Mouse (Mus musculus) hindbrain, embryonic 16.5 days (tissue): ENCODE data around the gene Mical2. TPM values are rescaled to one million over a fixed set of nuclear protein-coding genes. Genes with fewer than 3 reads are reported as not detected.

Experiments
- ATAC-seq: fragments of 200-750 bp; cut with Nextera tagmentation; 2 replicates; pipeline ENCODE4 v1.8.0; 2017; ENCODE audit warnings: moderate TSS enrichment, moderate library complexity
- H3K27ac ChIP-seq: fragments of 300-500 bp; sonication (generic); 2 replicates; pipeline ENCODE4 v1.5.1; 2014; ENCODE audit warnings: low read depth, mild to moderate bottlenecking, control low read depth, low read length, moderate library complexity
- H3K27me3 ChIP-seq: fragments of 300-500 bp; sonication (generic); replicated peaks from 2 replicates; pipeline ENCODE4 v1.6.1; 2014; ENCODE audit warnings: low read length; ENCODE audit not compliant: control insufficient read depth, insufficient read depth
- H3K36me3 ChIP-seq: fragments of 300-500 bp; sonication (generic); 2 replicates; pipeline ENCODE4 v1.6.1; 2014; ENCODE audit warnings: mild to moderate bottlenecking, low read length, moderate library complexity, mixed read lengths; ENCODE audit not compliant: control insufficient read depth, insufficient read depth
- H3K4me1 ChIP-seq: fragments of 300-500 bp; sonication (generic); 2 replicates; pipeline ENCODE4 v1.6.1; 2014; ENCODE audit warnings: low read depth, low read length; ENCODE audit not compliant: control insufficient read depth, insufficient read depth
- H3K4me2 ChIP-seq: fragments of 300-500 bp; sonication (generic); 2 replicates; pipeline ENCODE4 v1.6.1; 2014; ENCODE audit warnings: mild to moderate bottlenecking, low read length, control low read depth, moderate library complexity
- H3K4me3 ChIP-seq: fragments of 300-500 bp; sonication (generic); 2 replicates; pipeline ENCODE4 v1.5.1; 2014; ENCODE audit warnings: mild to moderate bottlenecking, low read length, control low read depth, moderate library complexity
- H3K9ac ChIP-seq: fragments of 300-500 bp; sonication (generic); 2 replicates; pipeline ENCODE4 v1.6.1; 2014; ENCODE audit warnings: low read depth, mild to moderate bottlenecking, control low read depth, low read length, moderate library complexity
- H3K9me3 ChIP-seq: fragments of 300-500 bp; sonication (generic); 2 replicates; pipeline ENCODE4 v1.6.1; 2014; ENCODE audit warnings: mild to moderate bottlenecking, low read length, moderate library complexity; ENCODE audit not compliant: control insufficient read depth
- whole genome bisulfite sequencing: fragments of 180-500 bp; shearing (Covaris S2); extraction: QIAGEN DNeasy Blood & Tissue Kit; methylation state at CpG from one replicate; pipeline ENCODE4 v1.1.7; 2014; 5-methylcytosine and 5-hydroxymethylcytosine counted together
- polyA plus RNA-seq: library from polyadenylated mRNA; unstranded; fragments of >200 nt; fragmentation: Nextera tagmentation; extraction: Ambion mirVana; gene quantifications from 2 replicates; pipeline ENCODE4 v1.2.1, GENCODE M21; 2015

Mical2 gene
- polyA plus RNA-seq = 6.0 and 7.2 TPM in 2 replicates

DNA sequence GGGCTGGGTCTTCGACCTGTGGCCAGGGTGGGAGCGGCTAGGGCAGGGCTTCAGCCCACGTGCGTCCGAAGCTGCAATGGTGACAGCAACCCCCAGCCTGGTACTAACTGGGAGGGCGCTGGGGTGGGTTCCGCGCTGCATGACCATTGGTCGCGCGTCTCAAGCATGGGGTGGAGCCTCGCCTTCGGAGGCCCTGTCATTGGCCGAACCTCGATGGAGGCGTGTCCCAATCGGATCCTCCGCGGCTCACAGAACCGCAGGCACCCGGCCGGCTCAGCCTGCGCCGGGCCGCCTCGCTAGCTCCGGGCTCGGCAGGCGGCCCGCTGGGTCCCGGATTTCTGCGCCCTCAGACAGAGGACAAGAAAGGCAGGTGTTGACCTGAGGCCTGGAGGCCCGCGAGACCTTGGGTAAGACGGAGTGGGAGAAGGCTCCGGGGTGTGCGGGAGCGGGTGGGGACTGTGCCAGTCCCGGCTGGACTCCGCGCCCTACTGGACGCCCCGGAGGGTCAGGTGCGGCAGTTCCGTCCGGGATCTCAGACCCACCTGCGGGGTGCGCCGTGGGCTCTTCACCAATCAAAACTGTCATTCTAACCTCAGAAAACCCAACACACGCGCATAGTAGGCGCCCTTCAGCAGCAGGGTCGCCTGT is at the start of gene Mical2:
Gene Mical2, plus strand, starts transcription at position 242 of the 648 bp plus-strand sequence.
- WGBS = under 1% methylated on average over 51 of the region's 53 CpGs
- Histone ChIP-seq H3K4me1 (peaks cover 12% of the 10 kb centered on the region), H3K4me3 (peak within 1 kb of the TSS; percentile 69), H3K4me2 (peak within 1 kb of the TSS; percentile 98), H3K27ac (0 out of 2 replicates have a peak within 1 kb of the TSS, but pooled peaks have one; percentile 16), H3K9ac (peak within 1 kb of the TSS; percentile 69), H3K9me3 (peaks cover 2% of the 10 kb centered on the region; the same call in 1 of the 2 replicates), H3K36me3 (no peaks in the 10 kb centered on the region), H3K27me3 (peaks cover 18% of the 10 kb centered on the region)
- ATAC-seq = peak; percentile 99

DNA sequence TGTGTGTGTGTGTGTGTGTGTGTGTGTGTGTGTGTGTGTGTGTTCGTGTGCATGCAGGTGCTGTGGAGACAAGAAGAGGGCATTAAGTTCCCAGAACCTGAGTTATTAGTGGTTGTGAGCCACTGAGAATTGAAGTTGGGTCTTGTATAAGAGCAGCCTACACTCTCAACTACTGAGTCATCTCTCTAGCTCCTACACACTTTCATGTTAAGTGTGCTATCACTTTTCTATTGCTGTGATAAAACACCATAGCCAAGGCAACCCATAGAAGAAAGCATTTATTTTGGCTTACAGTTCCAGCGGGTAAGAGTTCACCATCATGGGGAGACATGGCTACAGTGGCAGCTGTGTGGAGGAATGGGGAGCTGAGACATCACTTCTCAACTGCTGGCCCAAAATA is 49.0 kb upstream of the Mical2 start:
- Histone ChIP-seq H3K4me1 (no peaks in the 10 kb centered on the region), H3K9ac (no peak overlapping the region), H3K36me3 (no peaks in the 10 kb centered on the region), H3K27ac (no peak overlapping the region), H3K4me2 (no peak overlapping the region), H3K4me3 (no peak overlapping the region), H3K9me3 (no peaks in the 10 kb centered on the region), H3K27me3 (no peaks in the 10 kb centered on the region)
- ATAC-seq = no peak
- WGBS = 92% methylated on average over 2 of the region's 2 CpGs

DNA sequence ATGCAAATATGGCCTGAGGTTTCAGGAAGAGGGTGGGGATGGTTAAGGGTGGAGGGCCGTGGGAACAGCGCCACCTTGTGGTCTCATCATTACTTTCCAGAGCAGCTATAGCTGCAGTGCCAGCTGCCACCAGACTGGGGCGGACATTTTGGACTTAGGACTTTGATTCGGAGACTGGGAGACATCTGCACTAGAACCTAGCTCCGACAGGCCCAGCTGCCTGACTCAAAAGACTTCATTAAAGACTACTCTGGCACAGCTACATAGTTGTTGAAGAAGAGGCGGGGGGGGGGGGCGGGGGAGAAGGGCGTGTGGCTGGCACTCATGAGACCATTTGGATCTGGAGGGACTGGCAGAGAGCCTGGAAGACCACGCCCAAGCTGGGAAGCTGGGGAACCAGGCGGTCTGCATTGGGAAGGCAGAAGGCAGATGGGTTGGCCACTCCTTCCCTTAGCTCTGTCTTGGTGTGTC is 45.4 kb upstream of the Mical2 start:
- Histone ChIP-seq H3K9me3 (no peaks in the 10 kb centered on the region), H3K36me3 (no peaks in the 10 kb centered on the region), H3K4me2 (peak overlapping the region; percentile 31; the same call in 1 of the 2 replicates), H3K9ac (no peak overlapping the region), H3K4me1 (peaks cover 7% of the 10 kb centered on the region), H3K4me3 (no peak overlapping the region), H3K27me3 (no peaks in the 10 kb centered on the region), H3K27ac (no peak overlapping the region)
- peak; percentile 80 for ATAC-seq
- WGBS = 3% methylated on average over 10 of the region's 10 CpGs

DNA sequence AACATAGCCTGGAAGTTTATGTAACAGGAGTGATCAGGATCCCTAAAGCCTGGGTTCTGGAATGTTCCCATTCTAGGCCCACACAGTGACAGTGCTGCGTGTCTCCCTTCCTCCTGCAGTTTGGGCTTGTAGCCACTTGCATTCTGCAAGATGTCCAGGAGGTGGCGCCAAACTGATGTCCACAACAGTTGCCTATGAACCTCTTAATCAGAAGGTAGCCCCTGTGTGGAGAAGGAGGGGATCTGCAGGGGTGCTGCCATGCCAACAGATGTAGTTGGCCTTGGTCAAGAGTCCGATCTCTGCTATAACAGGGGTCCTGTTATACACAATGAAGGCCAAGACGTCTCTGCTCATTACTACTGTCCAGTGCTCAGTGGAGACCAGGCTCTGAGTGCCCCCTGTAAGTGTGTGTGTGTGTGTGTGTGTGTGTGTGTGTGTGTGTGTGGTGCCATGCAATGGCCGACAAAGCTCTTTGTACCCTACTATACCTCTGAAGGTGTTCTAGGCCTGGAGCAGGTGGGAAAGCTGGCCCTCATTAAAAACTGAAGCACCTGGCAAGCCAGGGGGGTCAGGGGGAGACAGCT is 42.3 kb upstream of the Mical2 start:
- Histone ChIP-seq H3K9me3 (no peaks in the 10 kb centered on the region), H3K9ac (no peak overlapping the region), H3K27ac (no peak overlapping the region), H3K4me1 (peaks cover 7% of the 10 kb centered on the region), H3K4me3 (no peak overlapping the region), H3K36me3 (no peaks in the 10 kb centered on the region), H3K4me2 (no peak overlapping the region), H3K27me3 (no peaks in the 10 kb centered on the region)
- WGBS = 35% methylated on average over 5 of the region's 5 CpGs
- peak; percentile 35 for ATAC-seq

DNA sequence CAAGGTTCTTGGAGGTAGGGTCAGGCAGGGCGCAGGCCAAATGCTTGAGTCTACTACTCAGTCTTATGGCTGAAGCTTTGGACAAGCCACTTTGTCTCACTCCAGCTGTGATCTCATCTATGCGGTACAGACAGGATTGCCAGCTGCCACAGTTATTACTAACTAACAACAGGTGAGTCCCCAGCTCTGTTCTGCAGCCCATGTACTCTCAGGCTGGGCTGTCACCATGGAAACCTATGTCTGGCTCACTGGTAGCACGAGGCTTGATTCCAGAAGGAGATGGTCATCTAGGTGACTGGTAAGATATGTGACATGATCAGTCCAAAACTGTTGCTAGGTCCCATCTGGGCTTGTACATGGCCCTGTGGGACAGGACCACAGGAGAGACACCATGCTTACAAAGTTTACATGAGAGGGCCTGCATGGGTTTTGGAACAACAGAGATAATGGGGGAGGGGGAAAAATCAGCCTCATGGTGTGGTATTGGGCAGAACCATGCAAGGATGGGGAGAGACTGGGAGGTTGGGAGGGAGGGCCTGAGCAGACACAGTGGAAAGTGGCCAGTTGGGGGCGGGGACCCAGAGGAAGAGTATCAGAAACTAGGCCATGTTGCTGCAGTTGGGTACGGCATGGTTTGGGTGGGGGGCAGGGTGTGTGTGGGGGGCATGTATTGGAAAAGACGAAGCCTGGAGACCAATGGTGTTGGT is 41.0 kb upstream of the Mical2 start:
- H3K9me3 ChIP-seq = no peaks in the 10 kb centered on the region
- no peak overlapping the region for H3K9ac ChIP-seq
- H3K4me2 ChIP-seq = no peak overlapping the region
- peaks cover 7% of the 10 kb centered on the region for H3K4me1 ChIP-seq
- 78% methylated on average over 6 of the region's 6 CpGs for WGBS
- H3K4me3 ChIP-seq = no peak overlapping the region
- H3K27ac ChIP-seq = no peak overlapping the region
- ATAC-seq = 0 out of 2 replicates have a peak, but pooled peaks have one; percentile 18
- no peaks in the 10 kb centered on the region for H3K36me3 ChIP-seq
- H3K27me3 ChIP-seq = no peaks in the 10 kb centered on the region

DNA sequence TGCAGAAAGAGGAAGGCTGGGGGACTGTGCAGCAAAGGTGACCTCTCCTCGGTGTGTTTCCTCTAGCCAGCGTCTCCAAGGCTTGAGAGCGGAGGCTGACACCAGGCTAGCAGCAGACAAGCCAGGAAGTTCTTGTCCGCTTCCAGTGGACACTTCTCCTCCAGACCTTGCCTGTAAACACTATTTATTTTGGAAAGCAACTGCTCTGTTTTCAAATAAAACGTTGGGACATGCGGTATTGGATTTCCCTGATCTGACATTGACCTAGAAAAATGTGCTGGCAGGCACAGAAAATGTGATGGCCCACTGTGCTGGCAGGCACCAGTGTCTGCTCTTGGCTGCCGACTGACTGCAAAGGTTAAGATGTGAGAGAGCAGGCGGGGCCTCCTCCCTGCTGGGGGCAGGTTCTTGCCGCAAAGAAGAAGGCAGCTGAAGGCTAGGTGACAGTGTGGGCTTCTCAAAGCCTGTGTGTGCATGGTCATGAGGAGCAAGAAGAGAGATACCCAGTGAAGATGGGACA is 40.4 kb upstream of the Mical2 start:
- Histone ChIP-seq H3K4me3 (no peak overlapping the region), H3K9ac (no peak overlapping the region), H3K4me1 (peaks cover 7% of the 10 kb centered on the region), H3K9me3 (no peaks in the 10 kb centered on the region), H3K27me3 (no peaks in the 10 kb centered on the region), H3K27ac (no peak overlapping the region), H3K4me2 (no peak overlapping the region), H3K36me3 (no peaks in the 10 kb centered on the region)
- 63% methylated on average over 9 of the region's 9 CpGs for WGBS
- no peak for ATAC-seq

DNA sequence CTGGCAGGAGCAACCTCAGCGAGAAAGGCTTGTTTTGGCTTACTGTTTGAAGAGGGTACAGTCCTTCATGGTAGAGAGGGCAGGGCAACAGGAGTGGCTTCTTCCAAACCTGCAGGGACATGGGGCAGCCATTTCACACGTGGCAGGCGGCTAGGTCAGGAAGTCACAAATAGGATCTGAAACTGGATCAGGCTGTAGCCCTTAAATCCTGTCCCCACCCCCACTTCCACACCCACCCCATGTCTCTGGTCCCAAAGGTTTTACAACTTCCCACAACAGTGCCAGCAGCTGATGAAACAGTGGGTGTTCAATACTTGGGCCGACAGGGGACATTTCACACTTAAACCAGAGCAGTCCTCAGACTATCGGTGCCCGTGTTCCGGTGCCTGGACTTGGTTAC is 38.8 kb upstream of the Mical2 start:
- peaks cover 7% of the 10 kb centered on the region for H3K4me1 ChIP-seq
- no peak for ATAC-seq
- WGBS = 86% methylated on average over 7 of the region's 7 CpGs

DNA sequence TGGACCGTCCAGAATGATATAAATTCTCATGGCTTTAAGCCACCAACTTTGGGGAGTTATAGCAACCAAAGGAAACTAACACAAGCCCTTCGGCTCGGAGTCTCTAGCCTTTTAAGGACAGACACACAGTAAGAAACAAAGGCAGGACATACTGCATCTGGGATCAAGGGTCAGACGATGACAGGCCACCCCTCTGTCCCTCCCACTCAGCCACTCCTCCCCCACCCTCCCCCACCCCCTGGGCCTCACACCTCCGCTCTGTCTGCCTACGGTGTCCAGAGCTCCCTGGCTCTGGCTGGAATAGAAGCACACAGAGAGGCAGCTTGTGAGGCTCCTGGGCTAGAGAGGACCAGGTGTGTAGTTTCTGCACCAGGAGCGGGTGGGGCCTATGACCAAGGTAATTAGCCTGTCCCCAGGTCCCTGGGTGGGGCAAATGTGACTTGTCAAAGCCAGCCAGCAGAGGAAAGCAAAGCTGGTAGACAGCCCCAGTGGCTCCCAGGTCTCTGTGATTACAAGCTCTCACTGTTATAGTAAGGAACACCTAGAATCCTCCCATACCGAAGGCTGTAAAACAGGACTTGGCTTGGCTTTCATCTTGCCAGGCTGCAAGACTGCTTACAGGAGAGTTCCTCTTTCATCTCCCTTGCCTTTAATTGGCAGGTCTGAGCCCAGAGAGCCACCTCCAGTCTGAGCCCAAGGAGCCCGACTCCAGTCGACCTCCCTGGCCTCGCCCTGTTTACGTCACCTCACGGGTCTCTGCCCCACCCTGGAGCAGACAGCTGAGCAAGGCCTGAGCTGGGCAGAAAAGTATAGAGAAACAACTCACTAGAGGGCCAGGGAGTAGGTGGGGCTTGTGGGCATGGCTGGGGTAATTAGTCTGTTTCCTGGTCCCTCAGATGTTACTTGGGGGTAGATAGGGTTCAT is 37.9 kb upstream of the Mical2 start:
- H3K4me2 ChIP-seq = no peak overlapping the region
- ATAC-seq = no peak
- no peaks in the 10 kb centered on the region for H3K9me3 ChIP-seq
- H3K4me1 ChIP-seq = peaks cover 7% of the 10 kb centered on the region
- H3K4me3 ChIP-seq = no peak overlapping the region
- no peaks in the 10 kb centered on the region for H3K27me3 ChIP-seq
- no peak overlapping the region for H3K27ac ChIP-seq
- no peak overlapping the region for H3K9ac ChIP-seq
- no peaks in the 10 kb centered on the region for H3K36me3 ChIP-seq
- 78% methylated on average over 13 of the region's 13 CpGs for WGBS

More for the DNA sequence above, 38.8 kb upstream of the Mical2 start:
- H3K27ac ChIP-seq = no peak overlapping the region
- no peaks in the 10 kb centered on the region for H3K9me3 ChIP-seq
- no peak overlapping the region for H3K4me3 ChIP-seq
- no peak overlapping the region for H3K9ac ChIP-seq
- no peaks in the 10 kb centered on the region for H3K27me3 ChIP-seq
- H3K36me3 ChIP-seq = no peaks in the 10 kb centered on the region
- no peak overlapping the region for H3K4me2 ChIP-seq
